Mouse (Mus musculus): ENCODE measurements around the gene Igf1r.

DNA sequence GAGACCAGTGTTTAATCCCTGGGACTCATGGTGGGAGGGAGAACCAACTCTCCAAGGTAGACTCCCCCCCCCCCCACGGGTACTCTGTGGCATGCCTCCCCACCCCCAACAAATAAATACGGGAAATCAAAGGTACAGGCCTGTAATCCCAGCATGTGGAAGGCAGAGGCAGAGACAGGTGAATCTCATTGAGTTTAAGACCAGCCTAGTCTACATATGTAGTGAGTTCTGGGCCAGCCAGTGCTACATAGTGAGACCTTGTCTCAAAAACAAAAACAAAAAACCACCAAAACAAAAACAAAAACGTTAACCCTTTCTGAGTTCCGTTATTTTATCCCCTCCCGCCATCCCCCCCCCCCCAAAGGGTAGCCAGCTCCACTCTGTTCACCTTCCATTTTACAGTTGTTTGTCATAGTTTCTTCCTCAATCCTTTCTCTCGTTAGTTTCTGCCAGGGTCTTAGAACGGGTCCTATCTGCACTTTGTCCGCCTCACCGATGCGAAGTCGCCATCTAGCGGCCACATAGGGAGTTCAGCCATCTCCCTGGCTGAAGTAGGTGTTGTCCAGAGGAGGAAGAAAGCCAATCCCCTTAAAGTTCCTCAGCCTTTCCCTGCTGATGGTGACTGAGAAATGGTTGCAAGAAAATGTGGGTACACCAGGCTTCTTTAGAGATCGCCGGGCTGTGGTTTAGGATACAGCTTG lies 9.1 kb downstream of the Igf1r start:
- TF ChIP-seq CTCF (IDR thresholded peaks at IDR 0.05; ENCODE audit: low read depth, low read length) (peak; percentile 46; the same call in 1 of the 2 replicates), GATA2 (IDR thresholded peaks at IDR 0.05; ENCODE audit: borderline replicate concordance, low read depth, low read length) (no peak)
